8 mouse cellular contexts compared by ENCODE assay signal in genomic region chr15:103537011-103537821, GRCm38 (mm10). TPM values are rescaled to one million over a fixed set of nuclear protein-coding genes. Genes with fewer than 3 reads are reported as not detected.
A peak's percentile ranks its signal among the peaks of the same experiment; 100 is the strongest.
DNase-seq lines count a peak whose midpoint lies in the region; ATAC-seq and TF ChIP-seq lines count a peak whose summit lies in the region.

No protein-coding gene starts in this region.

- H3K36me3 ChIP-seq in megakaryocyte, embryonic 14.5 days (replicated peaks; ENCODE audit: low read length): no peaks in the 10 kb centered on the region
- H3K36me3 ChIP-seq in hindbrain, embryonic 12.5 days: no peaks in the 10 kb centered on the region
- no peaks in the 10 kb centered on the region for H3K36me3 ChIP-seq in liver, embryonic 14.5 days (replicated peaks; ENCODE audit: control insufficient read depth, insufficient read depth, low read depth)

- TF ChIP-seq CTCF in liver, embryonic 14.5 days (IDR thresholded peaks at IDR 0.05; ENCODE audit: low read depth): no peak

- H3K9me3 ChIP-seq in megakaryocyte, embryonic 14.5 days: no peaks in the 10 kb centered on the region
- H3K9me3 ChIP-seq in hindbrain, embryonic 12.5 days (replicated peaks): no peaks in the 10 kb centered on the region
- H3K9me3 ChIP-seq in liver, embryonic 14.5 days (ENCODE audit: control insufficient read depth, low read length): no peaks in the 10 kb centered on the region

- no peak for ATAC-seq in megakaryocyte, adult 5-6 weeks (ENCODE audit: poor library complexity, severe bottlenecking)
- peak; percentile 68 for ATAC-seq in hindbrain, embryonic 12.5 days (ENCODE audit: low FRiP score)
- no peak for ATAC-seq in liver, embryonic 14.5 days (ENCODE audit: insufficient read depth)
- no peak for ATAC-seq in erythroblast, adult 5-6 weeks (replicated peaks; ENCODE audit: low FRiP score, poor library complexity, severe bottlenecking)

- WGBS in hindbrain, embryonic 12.5 days: under 1% methylated on average over 37 of the region's 37 CpGs
- 2% methylated on average over 37 of the region's 37 CpGs for WGBS in liver, embryonic 14.5 days (ENCODE audit: insufficient replicate concordance)

- H3K27me3 ChIP-seq in megakaryocyte, embryonic 14.5 days (replicated peaks): peaks cover 91% of the 10 kb centered on the region
- peaks cover 7% of the 10 kb centered on the region; the same call in 1 of the 2 replicates for H3K27me3 ChIP-seq in hindbrain, embryonic 12.5 days
- peaks cover 25% of the 10 kb centered on the region for H3K27me3 ChIP-seq in liver, embryonic 14.5 days (ENCODE audit: control insufficient read depth, insufficient read depth, low read length)

- H3K4me2 ChIP-seq in hindbrain, embryonic 12.5 days (replicated peaks): peak overlapping the region; percentile 94
- peak overlapping the region; percentile 45 for H3K4me2 ChIP-seq in liver, embryonic 14.5 days (ENCODE audit: low read depth)

- no peak for TF ChIP-seq EP300 in liver, embryonic 14.5 days (IDR thresholded peaks at IDR 0.05; ENCODE audit: low read depth)

- peak overlapping the region; percentile 85 for H3K9ac ChIP-seq in hindbrain, embryonic 12.5 days
- H3K9ac ChIP-seq in liver, embryonic 14.5 days (replicated peaks): no peak overlapping the region

- peak overlapping the region; percentile 46 for H3K4me3 ChIP-seq in megakaryocyte, embryonic 14.5 days (replicated peaks)
- H3K4me3 ChIP-seq in hindbrain, embryonic 12.5 days: peak overlapping the region; percentile 80
- peak overlapping the region; percentile 20 to 26; a peak in 3 of 4 replicates for H3K4me3 ChIP-seq in liver, embryonic 14.5 days (ENCODE audit: insufficient read depth in 1 of 2, low read depth in 2 of 2, low read length in 2 of 2)

- H3K4me1 ChIP-seq in megakaryocyte, embryonic 14.5 days: peaks cover 12% of the 10 kb centered on the region; the same call in 1 of the 2 replicates
- H3K4me1 ChIP-seq in hindbrain, embryonic 12.5 days: peaks cover 23% of the 10 kb centered on the region
- no peaks in the 10 kb centered on the region for H3K4me1 ChIP-seq in liver, embryonic 14.5 days (replicated peaks; ENCODE audit: control insufficient read depth in 2 of 2, insufficient read depth in 2 of 2, low read length in 1 of 2)

- peak; percentile 32 for DNase-seq in adrenal gland, postnatal 14 days
- DNase-seq in adrenal gland, postnatal 36 days: no peak
- DNase-seq in liver, embryonic 14.5 days (ENCODE audit: low read depth in 3 of 3, low spot score in 3 of 3): no peak
- DNase-seq in right cerebral cortex, postnatal 25 days: peak; percentile 75

- peak overlapping the region; percentile 44; the same call in 1 of the 2 replicates for H3K27ac ChIP-seq in hindbrain, embryonic 12.5 days
- no peak overlapping the region for H3K27ac ChIP-seq in liver, embryonic 14.5 days

RNA-seq across cellular contexts. Expression of gene Ppp1r1a, which starts 0.6 kb away (rescaled TPM):
- total RNA-seq in adrenal gland, postnatal 14 days (2021): 18.7 and 19.3 TPM in 2 replicates
- 10 to 100 TPM; 16.6 to 19.9 TPM for total RNA-seq in adrenal gland, postnatal 36 days (2021)
- not detected in 2 replicates for polyA plus RNA-seq in megakaryocyte, embryonic 14.5 days (2012; ENCODE audit: insufficient read depth, low replicate concordance)
- not detected in 2 replicates for total RNA-seq in megakaryocyte, adult 5-6 weeks (2015)
- not detected in 2 replicates for total RNA-seq in megakaryocyte, adult 5-6 weeks (2017)
- 55.2 and 56.1 TPM in 2 replicates for polyA plus RNA-seq in hindbrain, embryonic 12.5 days (2016; fragmentation: Nextera tagmentation; extraction: Ambion mirVana)
- polyA plus RNA-seq in liver, embryonic 14.5 days (2012; rRNA removed): 0.09 and 0.24 TPM in 2 replicates
- 0.20 TPM in 1 of 2 replicates, not detected in the other for polyA plus RNA-seq in liver, embryonic 14.5 days (2014; fragmentation: Nextera tagmentation; extraction: Ambion mirVana)
- not detected in 2 replicates for total RNA-seq in erythroblast, adult 5-6 weeks (2015; ENCODE audit: low replicate concordance)
- not detected in 2 replicates for total RNA-seq in erythroblast, adult 5-6 weeks (2017; ENCODE audit: low replicate concordance)

RNA-seq across cellular contexts. Expression of gene Glycam1, which starts 27.7 kb away (rescaled TPM):
- total RNA-seq in adrenal gland, postnatal 14 days (2021): 208 TPM in 1 of 2 replicates, not detected in the other
- total RNA-seq in adrenal gland, postnatal 36 days (2021): not detected
- polyA plus RNA-seq in megakaryocyte, embryonic 14.5 days (2012; ENCODE audit: insufficient read depth, low replicate concordance): not detected in 2 replicates
- total RNA-seq in megakaryocyte, adult 5-6 weeks (2015): not detected in 2 replicates
- total RNA-seq in megakaryocyte, adult 5-6 weeks (2017): not detected in 2 replicates
- polyA plus RNA-seq in hindbrain, embryonic 12.5 days (2016; fragmentation: Nextera tagmentation; extraction: Ambion mirVana): not detected in 2 replicates
- polyA plus RNA-seq in liver, embryonic 14.5 days (2012; rRNA removed): not detected in 2 replicates
- polyA plus RNA-seq in liver, embryonic 14.5 days (2014; fragmentation: Nextera tagmentation; extraction: Ambion mirVana): not detected in 2 replicates
- total RNA-seq in erythroblast, adult 5-6 weeks (2015; ENCODE audit: low replicate concordance): not detected in 2 replicates
- not detected in 2 replicates for total RNA-seq in erythroblast, adult 5-6 weeks (2017; ENCODE audit: low replicate concordance)

RNA-seq across cellular contexts. Expression of gene Pde1b, which starts 34.4 kb away (rescaled TPM):
- 5.2 and 8.1 TPM in 2 replicates for total RNA-seq in adrenal gland, postnatal 14 days (2021)
- total RNA-seq in adrenal gland, postnatal 36 days (2021): 1 to 10 TPM; 2.5 to 8.7 TPM
- polyA plus RNA-seq in megakaryocyte, embryonic 14.5 days (2012; ENCODE audit: insufficient read depth, low replicate concordance): 6.1 and 6.3 TPM in 2 replicates
- total RNA-seq in megakaryocyte, adult 5-6 weeks (2015): 13.2 and 16.8 TPM in 2 replicates
- 8.2 and 12.9 TPM in 2 replicates for total RNA-seq in megakaryocyte, adult 5-6 weeks (2017)
- polyA plus RNA-seq in hindbrain, embryonic 12.5 days (2016; fragmentation: Nextera tagmentation; extraction: Ambion mirVana): 51.6 and 54.2 TPM in 2 replicates
- 0.83 and 1.0 TPM in 2 replicates for polyA plus RNA-seq in liver, embryonic 14.5 days (2012; rRNA removed)
- 0.11 and 0.19 TPM in 2 replicates for polyA plus RNA-seq in liver, embryonic 14.5 days (2014; fragmentation: Nextera tagmentation; extraction: Ambion mirVana)
- total RNA-seq in erythroblast, adult 5-6 weeks (2015; ENCODE audit: low replicate concordance): 1.9 and 4.6 TPM in 2 replicates
- total RNA-seq in erythroblast, adult 5-6 weeks (2017; ENCODE audit: low replicate concordance): 1.5 and 2.0 TPM in 2 replicates

Comparison
In these comparisons a context has a peak if more than half of its experiments do, and no peak if none do; other contexts are left out.
1. DNase-seq: peak in adrenal gland, postnatal 14 days (single experiment) and right cerebral cortex, postnatal 25 days (single experiment); none in adrenal gland, postnatal 36 days (0 of 2) and liver, embryonic 14.5 days (0 of 3).
2. H3K4me3 ChIP-seq: peak in every context shown above with its lines; median percentile 80 in hindbrain, embryonic 12.5 days; 46 in megakaryocyte, embryonic 14.5 days; 23 in liver, embryonic 14.5 days.
3. RNA of gene Ppp1r1a, which starts 0.6 kb away (total RNA-seq): 16.6 to 19.9 TPM in adrenal gland, postnatal 36 days and 18.7 to 19.3 TPM in adrenal gland, postnatal 14 days; not detected in megakaryocyte, adult 5-6 weeks and not detected in erythroblast, adult 5-6 weeks; every median in the first group is over 10 times any median in the second.